Mouse (Mus musculus): ENCODE data around the gene Hrc.

- TF ChIP-seq CTCF (conservative IDR thresholded peaks at IDR 0.05 in 1 of 2, IDR thresholded peaks at IDR 0.05 in 1 of 2; ENCODE audit: low read depth in 2 of 2, low read length in 2 of 2) (no peak), POLR2A (IDR thresholded peaks at IDR 0.05; ENCODE audit: low read depth, low read length) (no peak), CHD2 (IDR thresholded peaks at IDR 0.05; ENCODE audit: low read length) (peak; percentile 70), GABPA (IDR thresholded peaks at IDR 0.05; ENCODE audit: insufficient replicate concordance, low read depth, low read length) (no peak)
Measured at GRCm38 (mm10) chr7:45366652-45367019, 31.5 kb downstream of the Hrc start, which contains the start of gene Ppfia3.
